Mouse (Mus musculus): Measurements from ENCODE around the gene Cgas.

GRCm38 (mm10) chr9:78491169-78491568 lies 48.1 kb upstream of the Cgas start:
- TF ChIP-seq EP300 (IDR thresholded peaks at IDR 0.05; ENCODE audit: low read depth) (no peak), CTCF (IDR thresholded peaks at IDR 0.05; ENCODE audit: low read depth) (no peak)
